Mouse (Mus musculus) lung, postnatal 25 days (tissue): Measurements from ENCODE around the gene Acrv1.
"Not testable (repeated sequence)": the region's sequence is repeated elsewhere in the genome, so short reads cannot be mapped to it uniquely, and the experiment has no call there.

Source experiments
- DNase-seq: peaks from one replicate; pipeline ENCODE4 v3.0.0; 2022; ENCODE audit warnings: low spot score

Gene Acrv1

GRCm38 (mm10) chr9:36692920-36693319 is at the start of gene Acrv1:
Gene Acrv1 (plus strand): TSS chr9:36693220.
- no peak for DNase-seq

- DNase-seq, result not testable (repeated sequence)
Observed at GRCm38 (mm10) chr9:36643276-36643675, 49.7 kb upstream of the Acrv1 start, which contains the start of gene A630095E13Rik. Gene A630095E13Rik (minus strand): TSS chr9:36643376.

GRCm38 (mm10) chr9:36681424-36681823 is 11.6 kb upstream of the Acrv1 start:
- no peak for DNase-seq

GRCm38 (mm10) chr9:36687329-36687728 is 5.7 kb upstream of the Acrv1 start:
- no peak for DNase-seq

- peak; percentile 4 for DNase-seq
Observed at GRCm38 (mm10) chr9:36694276-36694675, 1.3 kb downstream of the Acrv1 start.

- DNase-seq, result no peak
Observed at GRCm38 (mm10) chr9:36705923-36706322, 12.9 kb downstream of the Acrv1 start.

- no peak for DNase-seq
Observed at GRCm38 (mm10) chr9:36707304-36707703, 14.3 kb downstream of the Acrv1 start.

GRCm38 (mm10) chr9:36716624-36717023 is 23.6 kb downstream of the Acrv1 start:
- DNase-seq, result no peak

- peak; percentile 87 for DNase-seq
Observed at GRCm38 (mm10) chr9:36726131-36727033, 33.4 kb downstream of the Acrv1 start.

- DNase-seq, result no peak
Observed at GRCm38 (mm10) chr9:36727034-36727755, 34.2 kb downstream of the Acrv1 start, which contains the start of gene Chek1. Gene Chek1 (minus strand): TSS chr9:36727065.
